Mouse (Mus musculus): ENCODE measurements at regions not wholly inside any gene's neighbourhood (a gene's known extent, or its start where the extent isn't known, plus 50 kb on each side); places are given as distances from the start of the nearest gene placed in this dataset.

GRCm38 (mm10) chr3:57910020-57910419 lies 62.1 kb upstream of the Pfn2 start:
- DNase-seq = no peak

GRCm38 (mm10) chr3:57911831-57912596 lies 64.1 kb upstream of the Pfn2 start:
- DNase-seq = peak; percentile 12

- no peak for DNase-seq
Measured at GRCm38 (mm10) chr3:57912650-57913343, 64.9 kb upstream of the Pfn2 start.

- no peak for DNase-seq
Measured at GRCm38 (mm10) chr3:57914687-57915086, 66.8 kb upstream of the Pfn2 start.

GRCm38 (mm10) chr3:57918913-57919312 lies 71.0 kb upstream of the Pfn2 start:
- no peak for DNase-seq

GRCm38 (mm10) chr3:57919390-57920089 lies 71.7 kb upstream of the Pfn2 start:
- DNase-seq = no peak

- no peak for DNase-seq
Measured at GRCm38 (mm10) chr3:57920090-57920432, 72.2 kb upstream of the Pfn2 start.

- DNase-seq = peak; percentile 12
Measured at GRCm38 (mm10) chr3:57921071-57921882, 73.4 kb upstream of the Pfn2 start.

- no peak for DNase-seq
Measured at GRCm38 (mm10) chr3:57923061-57923460, 75.2 kb upstream of the Pfn2 start.

GRCm38 (mm10) chr3:57932657-57933539 lies 85.0 kb upstream of the Pfn2 start:
- no peak for DNase-seq

- DNase-seq = no peak
Measured at GRCm38 (mm10) chr3:57935042-57935610, 87.2 kb upstream of the Pfn2 start.

- DNase-seq = no peak
Measured at GRCm38 (mm10) chr3:57940504-57941381, 92.9 kb upstream of the Pfn2 start.

- no peak for DNase-seq
Measured at GRCm38 (mm10) chr3:57944698-57945097, 96.8 kb upstream of the Pfn2 start.

- no peak for DNase-seq
Measured at GRCm38 (mm10) chr3:57945765-57946164, 97.9 kb upstream of the Pfn2 start.

GRCm38 (mm10) chr3:57947331-57947730 lies 99.5 kb upstream of the Pfn2 start:
- no peak for DNase-seq

GRCm38 (mm10) chr3:57948720-57949119 lies 100.8 kb upstream of the Pfn2 start:
- no peak for DNase-seq

- DNase-seq = no peak
Measured at GRCm38 (mm10) chr3:57950431-57951331, 102.8 kb upstream of the Pfn2 start.

GRCm38 (mm10) chr3:57951438-57951837 lies 103.6 kb upstream of the Pfn2 start:
- DNase-seq = no peak

GRCm38 (mm10) chr3:57957352-57957751 lies 109.5 kb upstream of the Pfn2 start:
- DNase-seq = no peak
